Mouse (Mus musculus) spleen, adult 2 months (tissue): ENCODE data around the gene Flrt1.

Experiments
- CTCF ChIP-seq: fragments of 200-500 bp; IDR thresholded peaks from 2 replicates; pipeline ENCODE4 v1.5.1; 2011; ENCODE audit warnings: mild to moderate bottlenecking, inconsistent platforms; ENCODE audit not compliant: insufficient read depth, insufficient read length, insufficient replicate concordance; ENCODE audit errors: extremely low read depth
- POLR2A ChIP-seq: fragments of 200-500 bp; IDR thresholded peaks from 2 replicates; pipeline ENCODE4 v1.6.1; 2011; ENCODE audit warnings: low read depth, low read length, inconsistent platforms

DNA sequence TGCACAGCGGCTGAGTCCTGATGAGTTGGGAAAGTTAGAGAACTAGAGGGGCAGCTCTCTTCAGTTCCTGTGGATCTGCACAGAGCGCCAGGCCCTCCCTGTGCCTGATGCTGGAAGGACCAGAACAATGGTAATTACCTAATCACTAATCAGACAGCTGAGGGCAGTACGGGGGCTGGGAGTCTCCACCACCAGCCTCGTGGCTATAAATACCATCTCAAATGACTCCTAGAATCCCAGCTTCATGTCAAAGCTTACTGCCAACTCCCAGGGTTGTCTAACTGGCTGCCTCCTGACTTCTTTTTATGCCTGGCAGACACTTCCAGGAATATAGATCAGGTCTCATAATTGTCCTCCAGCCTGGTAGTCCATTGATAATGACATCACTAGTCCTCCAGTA, 60.8 kb downstream of the Flrt1 start:
- no peak for TF ChIP-seq CTCF
- TF ChIP-seq POLR2A = no peak
